Mouse (Mus musculus): ENCODE measurements around the gene Top3b.
"Not testable (repeated sequence)": the region's sequence is repeated elsewhere in the genome, so short reads cannot be mapped to it uniquely, and the experiment has no call there.

Top3b gene

GRCm38 (mm10) chr16:16896382-16897055, 26.0 kb downstream of the Top3b start, which contains the start of gene Ppm1f:
Gene Ppm1f, plus strand, starts transcription at chr16:16896469.
- DNase-seq (ENCODE audit: extremely low read depth, insufficient read length, low spot score), result peak; percentile 99

DNA sequence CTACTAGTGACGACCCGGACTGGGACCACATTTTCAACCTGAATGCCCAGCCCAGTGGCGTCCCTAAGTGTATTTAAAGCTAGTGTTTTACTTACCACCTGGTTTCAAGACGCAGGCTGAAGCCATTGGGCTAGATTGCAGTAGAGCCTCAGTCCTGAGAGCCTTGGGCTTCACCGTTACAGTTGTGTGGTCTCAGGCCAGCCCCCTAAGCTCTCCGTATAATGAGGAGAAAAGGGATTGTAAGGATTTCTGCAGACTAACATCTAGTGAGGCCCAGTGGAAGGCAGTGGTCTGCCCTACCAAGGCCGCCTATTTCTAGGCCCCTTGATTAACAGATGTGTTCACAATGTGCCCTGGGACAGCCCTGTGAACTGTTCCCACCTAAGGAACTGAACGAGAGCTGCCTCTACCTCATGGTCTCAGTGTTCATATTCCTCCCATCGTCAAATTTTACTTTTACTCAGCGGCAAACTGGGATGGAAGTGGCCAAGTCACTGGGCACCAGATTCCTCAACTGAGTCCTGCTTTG, 26.6 kb downstream of the Top3b start:
- no peak for DNase-seq (ENCODE audit: extremely low read depth, insufficient read length, low spot score)

- DNase-seq (ENCODE audit: extremely low read depth, insufficient read length, low spot score), result no peak
Observed at GRCm38 (mm10) chr16:16902329-16902728, 31.8 kb downstream of the Top3b start.

- DNase-seq (ENCODE audit: extremely low read depth, insufficient read length, low spot score), result no peak
Observed at GRCm38 (mm10) chr16:16903188-16903587, 32.7 kb downstream of the Top3b start.

DNA sequence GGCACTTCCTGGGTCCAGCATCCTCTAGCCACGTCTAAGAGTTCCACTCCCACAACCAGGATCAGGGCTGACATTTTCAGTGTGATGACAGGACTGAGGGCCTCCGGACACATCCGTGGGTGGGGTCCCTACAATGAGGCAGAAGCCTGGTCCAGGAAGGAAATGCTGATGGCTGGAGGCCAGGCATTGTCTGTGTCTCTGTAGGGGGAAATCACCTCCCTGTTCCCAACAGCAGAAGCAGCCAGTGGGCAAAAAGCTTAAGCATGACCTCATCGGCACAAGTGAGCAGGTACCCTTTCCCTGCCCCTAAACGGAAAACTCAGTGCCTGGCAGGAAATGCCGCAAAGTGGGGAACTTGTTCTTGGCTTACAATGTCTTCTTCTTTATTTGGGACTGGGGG, 37.3 kb downstream of the Top3b start:
- DNase-seq (ENCODE audit: extremely low read depth, insufficient read length, low spot score), result no peak

GRCm38 (mm10) chr16:16911641-16912597, 41.4 kb downstream of the Top3b start:
- peak; percentile 61 for DNase-seq (ENCODE audit: extremely low read depth, insufficient read length, low spot score)

DNA sequence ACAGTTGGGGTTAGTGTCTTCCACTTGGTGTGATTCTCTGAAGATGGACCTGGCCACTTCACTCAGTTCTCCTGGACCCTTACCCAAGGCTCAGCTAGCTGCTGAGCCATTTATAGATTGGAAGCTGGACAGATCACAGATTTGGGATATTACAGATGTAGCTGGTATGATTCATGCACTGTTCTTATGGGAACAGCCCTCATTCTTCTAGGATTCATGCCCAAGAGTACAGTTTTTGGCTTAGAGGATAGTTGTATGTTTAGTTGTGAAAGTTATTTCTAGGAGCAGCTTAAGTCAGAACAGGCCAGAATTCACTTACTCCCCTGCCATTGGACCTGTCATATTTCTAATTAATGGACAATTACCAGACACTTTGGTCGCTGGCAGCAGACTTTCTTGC, 42.9 kb downstream of the Top3b start:
- DNase-seq (ENCODE audit: extremely low read depth, insufficient read length, low spot score), result no peak

DNA sequence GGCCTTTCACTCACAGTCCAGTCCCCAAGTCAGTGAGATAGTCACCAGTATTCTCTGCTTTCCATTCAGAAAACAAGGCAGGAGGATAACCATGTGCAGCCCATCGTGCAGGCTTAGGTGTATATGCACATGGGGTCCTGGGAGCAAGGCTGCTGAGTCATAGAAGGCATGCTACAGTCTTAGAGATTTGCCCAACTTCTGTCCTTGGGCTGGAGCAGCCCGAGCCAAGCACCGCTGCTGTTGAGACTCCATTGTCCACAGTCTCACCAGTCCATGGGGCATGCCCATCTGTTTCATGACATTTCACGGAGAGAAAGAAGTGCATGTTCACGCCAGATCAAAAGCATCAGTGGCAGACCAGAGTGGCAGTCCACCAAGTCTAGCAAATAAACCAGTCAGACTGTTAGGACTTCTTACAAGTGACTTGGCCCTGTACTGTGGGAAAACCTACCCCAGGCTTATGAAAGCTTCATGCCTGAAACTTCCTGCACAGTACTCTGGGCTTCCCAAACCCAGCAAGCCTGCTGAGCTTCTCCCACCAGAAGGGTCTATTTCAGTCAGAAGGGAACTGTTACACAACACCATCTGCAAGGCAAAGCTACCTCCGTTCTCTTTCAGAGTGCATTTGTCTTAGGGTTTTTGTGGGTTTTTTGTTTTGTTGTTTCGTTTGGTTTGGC, 48.0 kb downstream of the Top3b start:
- no peak for DNase-seq (ENCODE audit: extremely low read depth, insufficient read length, low spot score)

DNA sequence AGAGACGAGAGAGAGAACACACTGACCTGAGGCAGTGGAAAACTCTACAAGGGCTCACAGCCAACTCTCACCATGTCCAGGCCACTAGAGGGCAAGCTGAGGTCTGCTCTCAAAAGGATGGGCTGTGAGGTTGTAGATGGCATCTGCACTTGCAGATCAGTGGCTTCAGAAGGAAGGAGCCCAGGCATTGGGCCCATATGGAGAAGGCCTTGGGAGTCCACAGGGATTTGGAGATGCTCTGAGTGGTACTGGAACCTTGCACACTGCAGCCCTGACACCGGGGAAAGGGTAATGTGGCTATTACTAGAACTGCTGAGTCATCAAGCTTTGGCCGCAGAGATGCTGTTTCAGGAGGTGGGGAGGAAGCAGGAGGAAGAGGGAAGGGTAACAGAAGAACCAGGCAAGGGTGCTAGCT, 50.5 kb downstream of the Top3b start:
- DNase-seq (ENCODE audit: extremely low read depth, insufficient read length, low spot score), result no peak

GRCm38 (mm10) chr16:16924481-16924880, 53.9 kb downstream of the Top3b start:
- DNase-seq (ENCODE audit: extremely low read depth, insufficient read length, low spot score), result no peak

DNA sequence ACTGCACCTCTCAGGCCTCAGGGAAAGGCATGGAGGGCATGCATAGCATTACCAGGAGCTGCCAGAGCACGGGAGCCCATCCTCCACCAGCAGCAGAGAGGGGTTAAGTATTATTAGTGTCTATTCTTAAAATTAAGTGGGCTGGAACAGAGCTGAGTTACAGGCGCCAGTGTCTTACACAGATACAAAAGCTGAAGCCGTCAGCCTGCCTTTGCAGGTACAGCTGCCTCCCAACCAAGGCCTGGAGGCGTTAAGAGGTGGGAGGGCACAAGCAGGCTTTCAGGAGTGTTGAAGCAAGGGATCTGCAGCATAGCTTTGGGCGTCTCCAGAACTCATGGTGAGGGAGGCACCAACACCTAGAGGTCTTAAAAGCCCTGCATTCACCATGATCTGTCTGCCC, 56.0 kb downstream of the Top3b start:
- no peak for DNase-seq (ENCODE audit: extremely low read depth, insufficient read length, low spot score)

DNA sequence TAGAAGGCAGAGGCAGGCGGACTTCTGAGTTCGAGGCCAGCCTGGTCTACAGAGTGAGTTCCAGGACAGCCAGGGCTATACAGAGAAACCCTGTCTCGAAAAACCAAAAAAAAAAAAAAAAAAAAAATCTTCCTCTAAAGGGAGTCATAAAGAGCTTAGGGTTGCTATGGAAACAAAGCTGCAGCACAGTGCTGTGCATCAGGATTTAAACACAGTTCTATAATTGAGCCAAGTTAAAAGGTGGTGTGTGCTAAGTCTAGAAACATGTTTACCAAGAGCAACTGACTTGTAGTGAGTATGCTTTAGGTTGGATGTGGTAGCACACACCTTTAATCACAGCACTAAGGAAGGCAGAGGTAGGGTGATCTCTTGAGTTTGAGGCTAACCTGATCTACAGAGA, 58.4 kb downstream of the Top3b start:
- DNase-seq (ENCODE audit: extremely low read depth, insufficient read length, low spot score), result not testable (repeated sequence)

DNA sequence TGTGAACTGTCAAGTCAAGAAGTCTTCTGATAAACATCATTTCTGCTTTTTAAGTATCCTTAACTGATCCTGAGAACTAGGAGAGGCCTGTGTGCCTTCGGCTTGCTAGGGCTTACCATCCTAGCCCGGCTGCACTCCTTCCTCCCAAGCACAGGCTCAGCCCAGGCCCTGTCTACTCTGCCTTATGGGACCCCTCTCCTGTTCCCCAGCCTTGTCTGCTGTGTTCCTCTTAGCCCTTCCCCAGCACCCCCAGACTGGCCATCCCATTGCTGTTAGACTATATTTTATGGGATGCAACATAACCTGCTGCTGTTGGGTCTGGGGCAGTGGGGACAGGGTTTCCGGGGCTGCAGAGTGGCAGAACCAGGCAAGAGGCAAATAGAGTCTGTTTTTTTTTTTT, 59.8 kb downstream of the Top3b start:
- no peak for DNase-seq (ENCODE audit: extremely low read depth, insufficient read length, low spot score)

- no peak for DNase-seq (ENCODE audit: extremely low read depth, insufficient read length, low spot score)
Observed at GRCm38 (mm10) chr16:16930810-16931296, 60.3 kb downstream of the Top3b start.

DNA sequence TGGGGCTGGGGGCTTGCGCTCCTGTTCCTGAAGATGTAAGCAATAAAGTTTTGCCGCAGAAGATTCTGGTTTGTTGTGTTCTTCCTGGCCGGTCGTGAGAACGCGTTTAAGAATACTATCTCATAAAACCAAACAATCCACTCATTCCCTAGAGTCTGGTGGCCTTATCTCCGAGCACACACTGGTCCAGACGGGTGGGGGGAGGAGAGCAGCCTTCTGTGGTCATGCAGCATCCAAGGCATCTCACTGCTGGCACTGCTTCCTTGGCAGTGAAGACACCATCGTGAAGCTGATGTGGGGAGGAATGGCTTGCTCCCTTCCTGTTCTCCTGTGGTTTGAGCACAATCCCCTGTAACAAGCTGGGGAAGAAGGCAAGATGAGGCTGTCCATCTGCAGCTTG, 69.0 kb downstream of the Top3b start:
- DNase-seq (ENCODE audit: extremely low read depth, insufficient read length, low spot score), result no peak

DNA sequence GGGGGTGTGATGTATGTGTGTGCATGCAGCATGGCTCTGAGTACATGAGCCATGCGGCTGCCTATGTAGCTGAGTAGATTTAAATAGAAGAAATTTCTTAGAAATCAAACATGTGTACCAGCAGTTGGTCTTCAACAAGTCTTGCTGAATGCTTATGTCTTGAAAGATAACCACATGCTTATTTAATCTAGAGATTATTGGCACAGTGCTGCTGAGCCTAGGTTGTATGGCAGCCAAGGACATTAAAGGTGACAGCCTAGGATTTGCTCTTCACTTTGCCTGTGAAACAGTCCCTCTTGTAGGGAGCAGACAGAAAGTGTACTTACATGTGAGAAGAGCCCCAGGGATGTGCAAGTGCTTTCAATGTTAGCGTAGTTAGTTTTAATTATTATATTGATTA, 70.5 kb downstream of the Top3b start:
- DNase-seq (ENCODE audit: extremely low read depth, insufficient read length, low spot score), result no peak

All from 3134 (cell line).